Mouse (Mus musculus) C2C12 (cell line): ENCODE results near the gene Odaph.

Experiments
- CEBPB ChIP-seq: IDR thresholded peaks from one replicate; pipeline ENCODE4 v1.6.1; 2011; ENCODE audit warnings: low read depth, mild to moderate bottlenecking, control low read depth, moderate library complexity
- CTCF ChIP-seq: IDR thresholded peaks from one replicate; pipeline ENCODE4 v1.5.1; 2011; ENCODE audit not compliant: control insufficient read depth, insufficient read depth, insufficient read length
- MYOG ChIP-seq: IDR thresholded peaks from one replicate; pipeline ENCODE4 v1.6.1; 2011; ENCODE audit not compliant: control insufficient read depth, insufficient read length; ENCODE audit errors: extremely low read depth

DNA sequence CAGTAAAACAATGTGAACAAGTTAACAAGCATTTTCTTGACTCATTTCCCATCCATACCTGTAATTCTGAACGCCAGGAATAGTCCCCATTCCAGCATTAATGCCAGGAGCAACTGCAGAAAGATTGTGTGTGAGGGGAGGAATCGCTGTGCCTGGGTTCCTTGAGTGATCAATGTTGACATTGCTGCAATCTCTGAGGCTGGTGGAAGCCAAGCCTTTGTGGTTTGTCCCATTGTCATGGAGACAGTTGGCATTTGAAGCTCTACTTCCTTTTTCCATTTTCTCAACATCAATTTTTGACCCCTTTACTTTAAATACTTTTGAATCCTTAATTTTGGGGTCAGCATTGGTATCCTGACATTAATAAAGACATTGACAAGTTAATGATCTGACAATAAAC, 32.7 kb downstream of the Odaph start:
- TF ChIP-seq CTCF (no peak), CEBPB (no peak), MYOG (no peak)
